Mouse (Mus musculus) forebrain, embryonic 12.5 days (tissue): ENCODE measurements around the gene Cabin1. TPM values are rescaled to one million over a fixed set of nuclear protein-coding genes. Genes with fewer than 3 reads are reported as not detected.
A peak's percentile ranks its signal among the peaks of the same experiment; 100 is the strongest.

Source experiments
- ATAC-seq: fragments of 200-750 bp; cut with Nextera tagmentation; 2 replicates; pipeline ENCODE4 v1.8.0; 2017; ENCODE audit warnings: moderate TSS enrichment; ENCODE audit not compliant: low FRiP score
- H3K27ac ChIP-seq: fragments of 300-500 bp; sonication (generic); 2 replicates; pipeline ENCODE4 v1.5.1; 2016; ENCODE audit warnings: mild to moderate bottlenecking
- H3K27me3 ChIP-seq: fragments of 300-500 bp; sonication (generic); 2 replicates; pipeline ENCODE4 v1.6.1; 2016; ENCODE audit warnings: mild to moderate bottlenecking
- H3K36me3 ChIP-seq: fragments of 300-500 bp; sonication (generic); replicated peaks from 2 replicates; pipeline ENCODE4 v1.6.1; 2016; ENCODE audit warnings: mild to moderate bottlenecking
- H3K4me1 ChIP-seq: fragments of 300-500 bp; sonication (generic); 2 replicates; pipeline ENCODE4 v1.6.1; 2016
- H3K4me2 ChIP-seq: fragments of 300-500 bp; sonication (generic); 2 replicates; pipeline ENCODE4 v1.6.1; 2016; ENCODE audit warnings: mild to moderate bottlenecking, moderate library complexity
- H3K4me3 ChIP-seq: fragments of 300-500 bp; sonication (generic); replicated peaks from 2 replicates; pipeline ENCODE4 v1.5.1; 2016; ENCODE audit warnings: mild to moderate bottlenecking
- H3K9ac ChIP-seq: fragments of 300-500 bp; sonication (generic); 2 replicates; pipeline ENCODE4 v1.6.1; 2016; ENCODE audit warnings: mild to moderate bottlenecking
- H3K9me3 ChIP-seq: fragments of 300-500 bp; sonication (generic); 2 replicates; pipeline ENCODE4 v1.6.1; 2016
- WGBS: fragments of 180-500 bp; shearing (Covaris S2); methylation state at CpG from one replicate; pipeline ENCODE4 v1.1.7; 2016; 5-methylcytosine and 5-hydroxymethylcytosine counted together
- polyA plus RNA-seq: library from polyadenylated mRNA; unstranded; fragments of >200 nt; fragmentation: Nextera tagmentation; extraction: Ambion mirVana; gene quantifications from 2 replicates; pipeline ENCODE4 v1.2.1, GENCODE M21; 2016

Cabin1 gene
- polyA plus RNA-seq: 42.8 and 51.9 TPM in 2 replicates

- peaks cover 15% of the 10 kb centered on the region for H3K4me1 ChIP-seq
- ATAC-seq: peak; percentile 99
- H3K4me2 ChIP-seq: peak within 1 kb of the TSS; percentile 87
- H3K36me3 ChIP-seq: peaks cover 12% of the 10 kb centered on the region; the same call in 1 of the 2 replicates
- peak within 1 kb of the TSS; percentile 87 for H3K9ac ChIP-seq
- H3K27me3 ChIP-seq: no peaks in the 10 kb centered on the region
- H3K9me3 ChIP-seq: no peaks in the 10 kb centered on the region
- peak within 1 kb of the TSS; percentile 69 for H3K27ac ChIP-seq
- peak within 1 kb of the TSS; percentile 85 for H3K4me3 ChIP-seq
- WGBS: under 1% methylated on average over 60 of the region's 61 CpGs
These were observed at the start of gene Cabin1 for GRCm38 (mm10) chr10:75763682-75764518. TSS of gene Cabin1 (minus strand) at chr10:75764341.

- no peaks in the 10 kb centered on the region for H3K36me3 ChIP-seq
- no peak overlapping the region for H3K4me3 ChIP-seq
- no peak overlapping the region for H3K4me2 ChIP-seq
- H3K9ac ChIP-seq: no peak overlapping the region
- no peak overlapping the region for H3K27ac ChIP-seq
- 81% methylated on average over 2 of the region's 2 CpGs for WGBS
- 0 out of 2 replicates have a peak, but pooled peaks cover 2% of the 10 kb centered on the region for H3K9me3 ChIP-seq
- no peak for ATAC-seq
- H3K4me1 ChIP-seq: no peaks in the 10 kb centered on the region
- H3K27me3 ChIP-seq: no peaks in the 10 kb centered on the region
These were observed 40.1 kb upstream of the Cabin1 start for GRCm38 (mm10) chr10:75804217-75804616.

- Histone ChIP-seq H3K9ac (peak within 1 kb of the TSS; percentile 47), H3K27ac (no peak within 1 kb of the TSS), H3K4me3 (peak within 1 kb of the TSS; percentile 44), H3K36me3 (no peaks in the 10 kb centered on the region), H3K9me3 (no peaks in the 10 kb centered on the region), H3K4me1 (peaks cover 21% of the 10 kb centered on the region), H3K4me2 (peak within 1 kb of the TSS; percentile 74), H3K27me3 (peaks cover 23% of the 10 kb centered on the region)
- 0 out of 2 replicates have a peak, but pooled peaks have one; percentile 44 for ATAC-seq
- WGBS: 2% methylated on average over 18 of the region's 18 CpGs
These were observed 34.1 kb upstream of the Cabin1 start, which contains the start of gene Gstt1 for GRCm38 (mm10) chr10:75798176-75798696. TSS of gene Gstt1 (minus strand) at chr10:75798584.

GRCm38 (mm10) chr10:75797619-75798175 lies 33.6 kb upstream of the Cabin1 start:
- Histone ChIP-seq H3K36me3 (no peaks in the 10 kb centered on the region), H3K27ac (no peak overlapping the region), H3K4me1 (peaks cover 21% of the 10 kb centered on the region), H3K4me3 (peak overlapping the region; percentile 44), H3K27me3 (peaks cover 23% of the 10 kb centered on the region), H3K9me3 (no peaks in the 10 kb centered on the region), H3K9ac (peak overlapping the region; percentile 47), H3K4me2 (peak overlapping the region; percentile 74)
- WGBS: 3% methylated on average over 12 of the region's 12 CpGs
- peak; percentile 51; the same call in 1 of the 2 replicates for ATAC-seq

GRCm38 (mm10) chr10:75796731-75797516 lies 32.8 kb upstream of the Cabin1 start:
- Histone ChIP-seq H3K27ac (no peak overlapping the region), H3K4me2 (peak overlapping the region; percentile 74), H3K9ac (peak overlapping the region; percentile 47), H3K4me3 (peak overlapping the region; percentile 44), H3K27me3 (peaks cover 23% of the 10 kb centered on the region), H3K36me3 (no peaks in the 10 kb centered on the region), H3K4me1 (peaks cover 21% of the 10 kb centered on the region), H3K9me3 (no peaks in the 10 kb centered on the region)
- 44% methylated on average over 11 of the region's 11 CpGs for WGBS
- no peak for ATAC-seq

- Histone ChIP-seq H3K9me3 (no peaks in the 10 kb centered on the region), H3K4me3 (no peak overlapping the region), H3K27me3 (peaks cover 23% of the 10 kb centered on the region), H3K27ac (no peak overlapping the region), H3K4me1 (peaks cover 21% of the 10 kb centered on the region), H3K9ac (no peak overlapping the region), H3K36me3 (no peaks in the 10 kb centered on the region), H3K4me2 (no peak overlapping the region)
- WGBS: 27% methylated on average over 3 of the region's 3 CpGs
- no peak for ATAC-seq
These were observed 30.7 kb upstream of the Cabin1 start for GRCm38 (mm10) chr10:75794880-75795279.

GRCm38 (mm10) chr10:75790773-75791172 lies 26.6 kb upstream of the Cabin1 start:
- WGBS: 23% methylated on average over 7 of the region's 7 CpGs
- Histone ChIP-seq H3K4me2 (no peak overlapping the region), H3K4me1 (peaks cover 4% of the 10 kb centered on the region), H3K4me3 (no peak overlapping the region), H3K27me3 (peaks cover 2% of the 10 kb centered on the region; the same call in 1 of the 2 replicates), H3K27ac (no peak overlapping the region), H3K9ac (no peak overlapping the region), H3K9me3 (no peaks in the 10 kb centered on the region), H3K36me3 (no peaks in the 10 kb centered on the region)
- ATAC-seq: no peak

GRCm38 (mm10) chr10:75789841-75790240 lies 25.7 kb upstream of the Cabin1 start:
- peaks cover 2% of the 10 kb centered on the region; the same call in 1 of the 2 replicates for H3K27me3 ChIP-seq
- H3K9me3 ChIP-seq: no peaks in the 10 kb centered on the region
- H3K27ac ChIP-seq: no peak overlapping the region
- H3K9ac ChIP-seq: no peak overlapping the region
- 90% methylated on average over 5 of the region's 5 CpGs for WGBS
- H3K4me1 ChIP-seq: peaks cover 3% of the 10 kb centered on the region
- no peak overlapping the region for H3K4me2 ChIP-seq
- no peak for ATAC-seq
- H3K36me3 ChIP-seq: no peaks in the 10 kb centered on the region
- H3K4me3 ChIP-seq: no peak overlapping the region

GRCm38 (mm10) chr10:75789081-75789735 lies 25.1 kb upstream of the Cabin1 start:
- 83% methylated on average over 6 of the region's 6 CpGs for WGBS
- 0 out of 2 replicates have a peak, but pooled peaks cover 2% of the 10 kb centered on the region for H3K27me3 ChIP-seq
- no peak overlapping the region for H3K4me2 ChIP-seq
- H3K4me1 ChIP-seq: no peaks in the 10 kb centered on the region
- no peaks in the 10 kb centered on the region for H3K9me3 ChIP-seq
- no peak for ATAC-seq
- no peaks in the 10 kb centered on the region for H3K36me3 ChIP-seq
- no peak overlapping the region for H3K4me3 ChIP-seq
- no peak overlapping the region for H3K27ac ChIP-seq
- H3K9ac ChIP-seq: no peak overlapping the region

- no peaks in the 10 kb centered on the region for H3K36me3 ChIP-seq
- H3K9ac ChIP-seq: no peak overlapping the region
- H3K4me1 ChIP-seq: no peaks in the 10 kb centered on the region
- no peak overlapping the region for H3K4me2 ChIP-seq
- H3K27me3 ChIP-seq: peaks cover 3% of the 10 kb centered on the region; the same call in 1 of the 2 replicates
- no peak for ATAC-seq
- no peak overlapping the region for H3K4me3 ChIP-seq
- H3K27ac ChIP-seq: no peak overlapping the region
- WGBS: 93% methylated on average over 8 of the region's 8 CpGs
- H3K9me3 ChIP-seq: no peaks in the 10 kb centered on the region
These were observed 24.1 kb upstream of the Cabin1 start for GRCm38 (mm10) chr10:75788277-75788676.

GRCm38 (mm10) chr10:75785442-75785841 lies 21.3 kb upstream of the Cabin1 start:
- Histone ChIP-seq H3K36me3 (no peaks in the 10 kb centered on the region), H3K4me2 (no peak overlapping the region), H3K27ac (no peak overlapping the region), H3K27me3 (peaks cover 25% of the 10 kb centered on the region), H3K4me3 (no peak overlapping the region), H3K9ac (no peak overlapping the region), H3K9me3 (no peaks in the 10 kb centered on the region), H3K4me1 (peaks cover 8% of the 10 kb centered on the region)
- ATAC-seq: no peak
- 73% methylated on average over 1 of the region's 1 CpGs for WGBS
